Mouse (Mus musculus) liver, embryonic 14.5 days (tissue): ENCODE measurements around the gene Vkorc1. TPM values are rescaled to one million over a fixed set of nuclear protein-coding genes. Genes with fewer than 3 reads are reported as not detected.
"Not testable (repeated sequence)": the region's sequence is repeated elsewhere in the genome, so short reads cannot be mapped to it uniquely, and the experiment has no call there.

ENCODE experiments used
- ATAC-seq: fragments of 200-750 bp; cut with Nextera tagmentation; 2 replicates; pipeline ENCODE4 v1.8.0; 2017; ENCODE audit warnings: moderate number of reproducible peaks, mild to moderate bottlenecking, moderate library complexity; ENCODE audit not compliant: insufficient read depth
- DNase-seq, 3 experiments: peaks; one replicate each; pipeline ENCODE4 v3.0.0-alpha.2; 2012 to 2013; ENCODE audit warnings: low read depth in 3 of 3, low spot score in 3 of 3
- H3K27ac ChIP-seq: fragments of 300-500 bp; sonication (generic); 2 replicates; pipeline ENCODE4 v1.5.1; 2014; ENCODE audit warnings: moderate library complexity, mild to moderate bottlenecking, control low read depth, inconsistent platforms
- H3K27me3 ChIP-seq: fragments of 300-500 bp; sonication (generic); 2 replicates; pipeline ENCODE4 v1.6.1; 2014; ENCODE audit warnings: mild to moderate bottlenecking, low read length, moderate library complexity; ENCODE audit not compliant: control insufficient read depth, insufficient read depth
- H3K36me3 ChIP-seq: fragments of 300-500 bp; sonication (generic); replicated peaks from 2 replicates; pipeline ENCODE4 v1.6.1; 2014; ENCODE audit warnings: low read depth; ENCODE audit not compliant: control insufficient read depth, insufficient read depth
- H3K4me1 ChIP-seq, 2 experiments: fragments of 200-500 bp in 1 of 2; fragments of 300-500 bp in 1 of 2; sonication (generic) in 1 of 2; replicated peaks; 2 replicates each; pipeline ENCODE4 v1.6.1; 2012 to 2014; ENCODE audit warnings: antibody characterized with exemption in 1 of 2, inconsistent platforms in 1 of 2, low read length in 1 of 2; ENCODE audit not compliant: control insufficient read depth in 2 of 2, insufficient read depth in 2 of 2
- H3K4me2 ChIP-seq: fragments of 300-500 bp; sonication (generic); 2 replicates; pipeline ENCODE4 v1.6.1; 2014; ENCODE audit warnings: low read depth, mild to moderate bottlenecking, control low read depth, moderate library complexity
- H3K4me3 ChIP-seq, 2 experiments: fragments of 200-500 bp in 1 of 2; fragments of 300-500 bp in 1 of 2; sonication (generic) in 1 of 2; 2 replicates each; pipeline ENCODE4 v1.5.1; 2012 to 2014; ENCODE audit warnings: low read depth in 2 of 2, low read length in 2 of 2, mild to moderate bottlenecking in 2 of 2, control low read depth in 1 of 2, inconsistent platforms in 1 of 2, moderate library complexity in 1 of 2; ENCODE audit not compliant: insufficient read depth in 1 of 2
- H3K9ac ChIP-seq: fragments of 300-500 bp; sonication (generic); replicated peaks from 2 replicates; pipeline ENCODE4 v1.6.1; 2014; ENCODE audit warnings: mild to moderate bottlenecking, control low read depth, moderate library complexity
- H3K9me3 ChIP-seq: fragments of 300-500 bp; sonication (generic); 2 replicates; pipeline ENCODE4 v1.6.1; 2016; ENCODE audit warnings: low read length, mixed read lengths; ENCODE audit not compliant: control insufficient read depth
- CTCF ChIP-seq: IDR thresholded peaks from 2 replicates; pipeline ENCODE4 v1.5.1; 2016; ENCODE audit warnings: antibody characterized with exemption, low read depth, control low read depth
- EP300 ChIP-seq: IDR thresholded peaks from 2 replicates; pipeline ENCODE4 v1.6.1; 2016; ENCODE audit warnings: antibody characterized with exemption, low read depth
- WGBS: fragments of 180-500 bp; shearing (Covaris S2); extraction: QIAGEN DNeasy Blood & Tissue Kit; methylation state at CpG from one replicate; pipeline ENCODE4 v1.1.7; 2014; ENCODE audit not compliant: insufficient replicate concordance; 5-methylcytosine and 5-hydroxymethylcytosine counted together
- polyA plus RNA-seq, 2 experiments: library from polyadenylated mRNA; depleted of rRNA in 1 of 2; stranded (reverse) in 1 of 2; unstranded in 1 of 2; fragments of >200 nt; fragmentation: Nextera tagmentation in 1 of 2; extraction: Ambion mirVana in 1 of 2; gene quantifications; 2 replicates each; pipeline versions ENCODE4 v1.2.1 to v1.2.3; 2012 to 2014

Vkorc1 gene
- polyA plus RNA-seq (2012; rRNA removed) (74.0 and 104 TPM in 2 replicates), polyA plus RNA-seq (2014; fragmentation: Nextera tagmentation; extraction: Ambion mirVana) (107 and 116 TPM in 2 replicates)

- no peaks in the 10 kb centered on the region; the same call in 1 of the 2 replicates for H3K36me3 ChIP-seq
- H3K4me3 ChIP-seq, result peak within 1 kb of the TSS; percentile 65 to 70
- 0% methylated on average over 26 of the region's 26 CpGs for WGBS
- H3K27me3 ChIP-seq, result no peaks in the 10 kb centered on the region
- H3K9me3 ChIP-seq, result no peaks in the 10 kb centered on the region
- peak; percentile 89 to 94 (median 92) for DNase-seq
- peak; percentile 94 for ATAC-seq
- peak within 1 kb of the TSS; percentile 67 for H3K9ac ChIP-seq
- H3K4me2 ChIP-seq, result peak within 1 kb of the TSS; percentile 96
- peaks cover 31 to 37% of the 10 kb centered on the region in 2 experiments for H3K4me1 ChIP-seq
- H3K27ac ChIP-seq, result peak within 1 kb of the TSS; percentile 76
- TF ChIP-seq CTCF, result peak; percentile 78
- TF ChIP-seq EP300, result no peak
These were observed at the start of gene Vkorc1, which contains the start of gene Gm21974 for GRCm38 (mm10) chr7:127895442-127895841. Vkorc1 (minus strand) TSS chr7:127895617. Gm21974 (minus strand) TSS chr7:127895454.

GRCm38 (mm10) chr7:127944614-127945013, 49.2 kb upstream of the Vkorc1 start:
- no peaks in the 10 kb centered on the region for H3K9me3 ChIP-seq
- 17% methylated on average over 23 of the region's 23 CpGs for WGBS
- H3K36me3 ChIP-seq, result no peaks in the 10 kb centered on the region
- ATAC-seq (0 out of 2 replicates have a peak, but pooled peaks have one; percentile 21), DNase-seq (no peak)
- H3K27me3 ChIP-seq, result peaks cover 12% of the 10 kb centered on the region
- H3K27ac ChIP-seq, result no peak overlapping the region
- no peak overlapping the region for H3K9ac ChIP-seq
- TF ChIP-seq EP300 (no peak), CTCF (no peak)
- H3K4me2 ChIP-seq, result no peak overlapping the region
- H3K4me1 ChIP-seq, result no peaks in the 10 kb centered on the region
- H3K4me3 ChIP-seq, result no peak overlapping the region

- not testable (repeated sequence) for H3K4me2 ChIP-seq, ATAC-seq, DNase-seq, H3K4me3 ChIP-seq, H3K36me3 ChIP-seq, H3K9me3 ChIP-seq, H3K9ac ChIP-seq, H3K27ac ChIP-seq, H3K4me1 ChIP-seq
- 22% methylated on average over 2 of the region's 2 CpGs for WGBS
- H3K27me3 ChIP-seq, result peaks cover 12% of the 10 kb centered on the region
- peak; percentile 30; the same call in 1 of the 2 replicates for TF ChIP-seq CTCF
These were observed 46.7 kb upstream of the Vkorc1 start for GRCm38 (mm10) chr7:127942097-127942496.

GRCm38 (mm10) chr7:127936216-127936884, 40.9 kb upstream of the Vkorc1 start:
- Histone ChIP-seq H3K4me3 (peak overlapping the region; percentile 64 to 81), H3K27ac (no peak overlapping the region), H3K4me1 (peaks cover 3 to 9% of the 10 kb centered on the region in 2 experiments; a peak in 3 of 4 replicates), H3K4me2 (peak overlapping the region; percentile 99), H3K9me3 (no peaks in the 10 kb centered on the region), H3K27me3 (no peaks in the 10 kb centered on the region), H3K9ac (peak overlapping the region; percentile 77), H3K36me3 (no peaks in the 10 kb centered on the region)
- WGBS, result 56% methylated on average over 18 of the region's 18 CpGs
- DNase-seq, result no peak
- ATAC-seq, result no peak
- no peak for TF ChIP-seq CTCF
- no peak for TF ChIP-seq EP300

GRCm38 (mm10) chr7:127935748-127936159, 40.3 kb upstream of the Vkorc1 start:
- Histone ChIP-seq H3K36me3 (no peaks in the 10 kb centered on the region), H3K9ac (peak overlapping the region; percentile 77), H3K4me1 (peaks cover 3 to 9% of the 10 kb centered on the region in 2 experiments; a peak in 3 of 4 replicates), H3K27me3 (no peaks in the 10 kb centered on the region), H3K27ac (no peak overlapping the region), H3K4me3 (peak overlapping the region; percentile 64 to 81), H3K9me3 (no peaks in the 10 kb centered on the region), H3K4me2 (peak overlapping the region; percentile 99)
- TF ChIP-seq EP300, result no peak
- no peak for TF ChIP-seq CTCF
- no peak for DNase-seq
- ATAC-seq, result peak; percentile 40
- WGBS, result under 1% methylated on average over 38 of the region's 38 CpGs
